Mouse (Mus musculus) layer of hippocampus, adult 11-12 months (tissue): ENCODE results near the gene Mettl26.

ENCODE experiments used
- DNase-seq: peaks from one replicate; pipeline ENCODE4 v3.0.0; 2022; ENCODE audit warnings: low spot score

Gene Mettl26

GRCm38 (mm10) chr17:25874721-25875170 lies at the start of gene Mettl26:
Gene Mettl26, plus strand, starts transcription at chr17:25875074.
- peak; percentile 98 for DNase-seq

GRCm38 (mm10) chr17:25825311-25825710 lies 49.6 kb upstream of the Mettl26 start:
- no peak for DNase-seq

- no peak for DNase-seq
Measured at GRCm38 (mm10) chr17:25825984-25826570, 48.8 kb upstream of the Mettl26 start.

DNA sequence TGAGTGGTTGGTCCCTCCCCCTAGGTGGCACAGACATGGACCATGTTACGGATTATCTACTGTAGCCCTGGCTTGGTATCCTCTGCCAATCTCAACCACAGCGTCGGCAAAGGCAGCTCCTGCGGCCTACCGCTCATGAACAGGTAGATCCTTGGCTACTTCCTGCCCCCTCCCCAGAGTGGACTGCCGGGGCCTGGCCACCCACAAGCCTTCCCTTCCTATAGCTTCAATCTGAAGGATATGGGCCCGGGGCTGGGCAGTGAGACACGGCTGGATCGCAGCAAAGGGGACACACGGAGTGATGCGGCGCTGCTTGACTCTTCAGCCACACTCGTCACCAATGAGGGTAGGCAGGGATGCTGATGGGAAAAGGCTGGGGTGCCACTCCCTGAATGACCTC lies 47.9 kb upstream of the Mettl26 start:
- DNase-seq, result no peak

GRCm38 (mm10) chr17:25827546-25828222 lies 47.2 kb upstream of the Mettl26 start:
- DNase-seq, result no peak

DNA sequence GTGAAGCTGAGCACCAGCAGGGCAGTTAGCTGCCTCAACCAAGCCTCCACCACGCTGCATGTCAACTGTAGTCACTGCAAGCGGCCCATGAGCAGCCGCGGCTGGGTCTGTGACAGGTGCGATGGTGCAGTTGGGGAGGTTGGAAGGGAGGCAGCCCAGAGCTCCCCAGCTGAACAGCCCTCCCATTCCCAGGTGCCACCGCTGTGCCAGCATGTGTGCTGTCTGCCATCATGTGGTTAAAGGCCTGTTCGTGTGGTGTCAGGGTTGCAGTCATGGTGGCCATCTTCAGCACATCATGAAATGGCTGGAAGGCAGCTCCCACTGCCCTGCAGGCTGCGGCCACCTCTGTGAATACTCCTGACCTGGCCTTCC lies 46.7 kb upstream of the Mettl26 start:
- DNase-seq, result no peak

- peak; percentile 84 for DNase-seq
Measured at GRCm38 (mm10) chr17:25828712-25829557, 45.9 kb upstream of the Mettl26 start, which contains the start of gene Jmjd8. Gene Jmjd8, plus strand, starts transcription at chr17:25828867.

- DNase-seq, result no peak
Measured at GRCm38 (mm10) chr17:25829558-25830017, 45.3 kb upstream of the Mettl26 start.

- DNase-seq, result no peak
Measured at GRCm38 (mm10) chr17:25830200-25830753, 44.6 kb upstream of the Mettl26 start.

GRCm38 (mm10) chr17:25830806-25831431 lies 44.0 kb upstream of the Mettl26 start:
- no peak for DNase-seq

- DNase-seq, result no peak
Measured at GRCm38 (mm10) chr17:25831451-25832281, 43.2 kb upstream of the Mettl26 start.

- DNase-seq, result peak; percentile 99
Measured at GRCm38 (mm10) chr17:25832436-25833290, 42.2 kb upstream of the Mettl26 start.

DNA sequence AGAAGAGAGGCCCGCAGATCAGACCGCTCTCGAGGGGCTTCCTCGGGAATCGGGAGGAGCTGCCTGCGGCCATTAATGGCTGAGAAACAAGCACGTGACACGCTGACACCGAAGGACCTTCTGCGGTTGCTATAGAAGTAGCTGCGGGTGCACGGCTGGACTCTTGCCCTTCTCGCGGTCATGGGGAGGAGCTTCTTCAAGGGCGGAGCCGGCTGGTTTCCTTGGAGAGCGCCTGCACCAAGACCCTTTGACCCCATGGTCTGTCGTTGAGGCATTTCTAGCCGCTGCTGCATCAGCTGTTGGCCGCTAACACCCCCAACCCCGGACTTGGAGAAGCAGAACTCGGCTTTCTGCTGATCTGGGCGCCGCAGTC lies 41.6 kb upstream of the Mettl26 start, which contains the start of gene Stub1:
Gene Stub1, minus strand, starts transcription at position 114 of the 373 bp plus-strand sequence.
- DNase-seq, result peak; percentile 89

DNA sequence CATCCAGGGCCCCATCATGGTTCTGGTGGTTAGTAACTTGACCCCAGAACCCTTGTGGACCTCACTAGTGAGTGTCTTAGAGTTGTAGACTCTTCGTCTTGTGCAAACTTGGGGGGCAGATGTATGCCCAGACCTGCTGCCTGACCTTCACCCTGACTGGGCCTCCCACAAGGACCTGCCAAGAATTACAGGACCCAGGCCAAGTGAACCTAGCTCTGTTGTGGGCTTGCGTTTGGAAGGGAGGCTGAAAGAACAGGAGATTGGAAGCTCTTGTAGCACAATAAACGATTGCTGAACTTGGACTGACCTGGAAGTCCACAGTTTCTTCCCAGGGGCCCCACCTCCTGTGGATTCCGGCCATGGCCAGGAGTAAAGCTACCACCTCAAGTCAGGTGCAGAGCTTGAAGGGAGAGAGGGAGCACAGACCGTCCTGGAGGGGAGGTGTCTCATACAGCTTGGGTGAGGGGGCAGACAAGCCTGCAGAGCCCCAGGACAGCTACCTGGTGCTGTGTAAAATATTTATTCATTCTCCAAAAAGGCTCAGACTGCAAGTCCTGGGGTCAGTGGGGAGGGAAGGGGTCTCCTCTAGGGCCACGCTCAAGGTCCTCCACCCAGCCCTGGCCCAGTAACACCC lies 40.8 kb upstream of the Mettl26 start:
- no peak for DNase-seq

DNA sequence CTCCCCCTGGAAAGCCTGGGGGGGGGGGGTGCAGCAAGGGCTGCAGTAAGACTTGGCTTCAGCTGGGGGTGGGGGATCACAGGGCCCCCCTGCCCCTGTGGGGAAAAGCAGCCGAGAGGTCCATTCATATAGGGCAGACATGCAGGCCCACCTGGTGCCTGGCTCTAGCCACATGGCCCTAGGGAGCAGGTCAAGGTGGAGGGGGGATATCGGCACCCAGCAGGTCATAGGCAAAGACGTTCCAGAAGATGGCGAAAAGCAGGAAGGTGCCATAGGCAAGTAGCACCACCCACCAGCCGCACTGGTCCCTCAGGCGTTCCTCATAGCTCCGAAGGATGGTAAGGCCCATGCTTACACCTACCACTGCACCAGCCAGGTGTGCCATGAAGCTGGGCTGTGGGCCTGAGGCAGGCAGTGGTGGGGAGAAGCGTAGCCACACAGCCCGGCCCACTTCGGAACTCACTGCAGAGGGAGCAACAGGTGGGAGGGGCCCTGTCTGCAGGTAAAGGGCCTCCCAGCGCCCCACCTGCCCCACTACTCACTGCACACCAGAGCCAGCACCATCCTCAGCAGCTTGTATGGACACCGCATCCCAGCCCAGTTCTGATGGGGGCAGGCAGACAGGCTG lies 40.2 kb upstream of the Mettl26 start:
- DNase-seq, result no peak

- DNase-seq, result no peak
Measured at GRCm38 (mm10) chr17:25835301-25835700, 39.6 kb upstream of the Mettl26 start.

DNA sequence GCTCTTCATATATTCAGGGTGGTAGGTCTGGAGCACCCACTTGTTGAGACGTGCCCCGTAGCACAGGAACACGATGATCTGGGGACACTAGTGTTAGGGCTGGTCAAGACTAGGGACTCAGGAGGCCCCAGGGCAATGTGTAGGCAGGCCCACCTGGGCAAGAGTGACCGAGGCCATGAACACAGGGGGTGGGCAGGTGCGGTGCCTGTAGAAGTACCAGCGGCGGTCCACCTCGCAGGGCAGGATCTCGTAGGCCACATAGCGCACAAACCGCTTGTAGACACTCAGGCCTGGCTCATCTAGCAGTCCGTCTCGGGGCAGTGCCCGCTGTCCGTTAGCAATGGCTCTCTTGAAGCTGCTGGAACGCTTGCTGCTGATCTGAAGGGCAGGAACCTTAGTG lies 39.1 kb upstream of the Mettl26 start:
- DNase-seq, result no peak

- DNase-seq, result peak; percentile 68
Measured at GRCm38 (mm10) chr17:25836397-25837075, 38.3 kb upstream of the Mettl26 start.

GRCm38 (mm10) chr17:25837076-25837410 lies 37.8 kb upstream of the Mettl26 start, which contains the start of gene Rhbdl1:
Gene Rhbdl1, minus strand, starts transcription at chr17:25837295.
- DNase-seq, result peak; percentile 86
